Mouse (Mus musculus) CH12.LX (cell line): Measurements from ENCODE around the gene Aes. TPM values are rescaled to one million over a fixed set of nuclear protein-coding genes. Genes with fewer than 3 reads are reported as not detected.

Source experiments
- DNase-seq: peaks from one replicate; pipeline ENCODE4 v3.0.0-alpha.2; 2013; ENCODE audit errors: extremely low read depth
- H3K27ac ChIP-seq: 2 replicates; pipeline ENCODE4 v1.5.1; 2012; ENCODE audit warnings: low read depth, mild to moderate bottlenecking, control low read depth, moderate library complexity; ENCODE audit not compliant: insufficient read depth
- H3K27me3 ChIP-seq: replicated peaks from 2 replicates; pipeline ENCODE3; 2012; ENCODE audit warnings: inconsistent platforms
- H3K36me3 ChIP-seq, 2 experiments: replicated peaks in 1 of 2; 2 replicates each; pipeline versions ENCODE3 to v1.6.1; 2012; ENCODE audit warnings: inconsistent platforms in 1 of 2, low read length in 1 of 2, mild to moderate bottlenecking in 1 of 2, mixed read lengths in 1 of 2, moderate library complexity in 1 of 2; ENCODE audit not compliant: control insufficient read depth in 1 of 2, insufficient read depth in 1 of 2
- H3K4me1 ChIP-seq, 2 experiments: 2 replicates each; pipeline ENCODE4 v1.6.1; 2012; ENCODE audit warnings: inconsistent platforms in 1 of 2, moderate library complexity in 1 of 2; ENCODE audit not compliant: insufficient read depth in 2 of 2, control insufficient read depth in 1 of 2
- H3K4me2 ChIP-seq: 2 replicates; pipeline ENCODE4 v1.6.1; 2012; ENCODE audit warnings: low read depth, mild to moderate bottlenecking, control low read depth; ENCODE audit not compliant: poor library complexity, insufficient read depth, severe bottlenecking
- H3K4me3 ChIP-seq, 3 experiments: fragments of 150-350 bp in 1 of 3; sonication (generic) in 1 of 3; replicated peaks in 1 of 3; 2 replicates each; pipeline versions ENCODE3 to v1.5.1; 2011 to 2012; ENCODE audit warnings: low read depth in 2 of 3, low read length in 2 of 3, mild to moderate bottlenecking in 2 of 3, moderate library complexity in 2 of 3, control low read depth in 1 of 3, improper control_type of control experiment in 1 of 3, inconsistent platforms in 1 of 3, mixed read lengths in 1 of 3; ENCODE audit not compliant: poor library complexity in 1 of 3
- H3K79me2 ChIP-seq: replicated peaks from 2 replicates; pipeline ENCODE4 v1.6.1; 2012; ENCODE audit warnings: mild to moderate bottlenecking, moderate library complexity; ENCODE audit not compliant: control insufficient read depth, poor library complexity, insufficient read depth, severe bottlenecking; ENCODE audit errors: extremely low read depth
- H3K9ac ChIP-seq: 2 replicates; pipeline ENCODE4 v1.6.1; 2012; ENCODE audit warnings: low read depth, mild to moderate bottlenecking, control low read depth, moderate library complexity; ENCODE audit not compliant: insufficient read depth
- H3K9me3 ChIP-seq: replicated peaks from 2 replicates; pipeline ENCODE3; 2012; ENCODE audit warnings: low read length, inconsistent platforms, mixed read lengths
- CTCF ChIP-seq, 2 experiments: IDR thresholded peaks in 1 of 2; conservative IDR thresholded peaks in 1 of 2; 2 replicates each; pipeline ENCODE4 v1.5.1; 2011 to 2012; ENCODE audit warnings: low read depth in 2 of 2, low read length in 2 of 2, improper control_type of control experiment in 1 of 2, inconsistent platforms in 1 of 2, mild to moderate bottlenecking in 1 of 2, moderate library complexity in 1 of 2
- E2F4 ChIP-seq: IDR thresholded peaks from 2 replicates; pipeline ENCODE4 v1.6.1; 2011; ENCODE audit warnings: low read depth, low read length, improper control_type of control experiment; ENCODE audit not compliant: insufficient replicate concordance
- ELF1 ChIP-seq: IDR thresholded peaks from 2 replicates; pipeline ENCODE4 v1.6.1; 2014; ENCODE audit warnings: low read depth, mild to moderate bottlenecking, inconsistent platforms, low read length, improper control_type of control experiment
- GABPA ChIP-seq: IDR thresholded peaks from 2 replicates; pipeline ENCODE4 v1.6.1; 2012; ENCODE audit warnings: low read depth, low read length, improper control_type of control experiment, inconsistent platforms; ENCODE audit not compliant: insufficient replicate concordance
- IRF4 ChIP-seq: IDR thresholded peaks from 2 replicates; pipeline ENCODE4 v1.6.1; 2014; ENCODE audit warnings: low read depth, mild to moderate bottlenecking, inconsistent platforms, low read length, improper control_type of control experiment
- JUN ChIP-seq: IDR thresholded peaks from 2 replicates; pipeline ENCODE4 v1.6.1; 2011; ENCODE audit warnings: low read depth, mild to moderate bottlenecking, low read length, improper control_type of control experiment, moderate library complexity; ENCODE audit not compliant: insufficient read depth
- JUND ChIP-seq: conservative IDR thresholded peaks from 2 replicates; pipeline ENCODE4 v1.6.1; 2011; ENCODE audit warnings: low read depth, low read length, improper control_type of control experiment
- KAT2A ChIP-seq: IDR thresholded peaks from 2 replicates; pipeline ENCODE4 v1.6.1; 2012; ENCODE audit warnings: low read length, improper control_type of control experiment, inconsistent platforms; ENCODE audit not compliant: insufficient replicate concordance
- MAFK ChIP-seq: IDR thresholded peaks from 2 replicates; pipeline ENCODE4 v1.6.1; 2011; ENCODE audit warnings: low read length, improper control_type of control experiment; ENCODE audit not compliant: insufficient replicate concordance
- MAZ ChIP-seq: IDR thresholded peaks from 2 replicates; pipeline ENCODE4 v1.6.1; 2012; ENCODE audit warnings: low read depth, mild to moderate bottlenecking, inconsistent platforms, low read length, improper control_type of control experiment, moderate library complexity
- MEF2A ChIP-seq: IDR thresholded peaks from 2 replicates; pipeline ENCODE4 v1.6.1; 2014; ENCODE audit warnings: low read depth, mild to moderate bottlenecking, inconsistent platforms, low read length, improper control_type of control experiment, borderline replicate concordance
- MXI1 ChIP-seq: IDR thresholded peaks from 2 replicates; pipeline ENCODE4 v1.6.1; 2011; ENCODE audit warnings: mild to moderate bottlenecking, low read depth, low read length, improper control_type of control experiment
- MYC ChIP-seq: IDR thresholded peaks from 2 replicates; pipeline ENCODE4 v1.6.1; 2011; ENCODE audit warnings: low read depth, mild to moderate bottlenecking, improper control_type of control experiment, low read length
- NRF1 ChIP-seq: IDR thresholded peaks from 2 replicates; pipeline ENCODE4 v1.6.1; 2014; ENCODE audit warnings: low read depth, mild to moderate bottlenecking, inconsistent platforms, low read length, improper control_type of control experiment, moderate library complexity
- POLR2A ChIP-seq: IDR thresholded peaks from 2 replicates; pipeline ENCODE4 v1.6.1; 2011; ENCODE audit warnings: low read depth, mild to moderate bottlenecking, improper control_type of control experiment, low read length
- POLR2AphosphoS2 ChIP-seq: IDR thresholded peaks from 2 replicates; pipeline ENCODE4 v1.6.1; 2011; ENCODE audit warnings: low read depth, low read length, improper control_type of control experiment
- RAD21 ChIP-seq: IDR thresholded peaks from 2 replicates; pipeline ENCODE4 v1.6.1; 2011; ENCODE audit warnings: low read depth, mild to moderate bottlenecking, low read length, improper control_type of control experiment, moderate library complexity
- RCOR1 ChIP-seq: conservative IDR thresholded peaks from 2 replicates; pipeline ENCODE4 v1.6.1; 2012; ENCODE audit warnings: low read depth, mild to moderate bottlenecking, inconsistent platforms, low read length, improper control_type of control experiment
- SIN3A ChIP-seq: IDR thresholded peaks from 2 replicates; pipeline ENCODE4 v1.6.1; 2012; ENCODE audit warnings: low read length, improper control_type of control experiment, inconsistent platforms
- SMC3 ChIP-seq: IDR thresholded peaks from 2 replicates; pipeline ENCODE4 v1.6.1; 2011; ENCODE audit warnings: low read depth, low read length, improper control_type of control experiment
- TCF12 ChIP-seq: IDR thresholded peaks from 2 replicates; pipeline ENCODE4 v1.6.1; 2014; ENCODE audit warnings: low read depth, mild to moderate bottlenecking, inconsistent platforms, low read length, improper control_type of control experiment
- USF2 ChIP-seq: conservative IDR thresholded peaks from 2 replicates; pipeline ENCODE4 v1.6.1; 2011; ENCODE audit warnings: low read depth, low read length, improper control_type of control experiment
- ZC3H11A ChIP-seq: IDR thresholded peaks from 2 replicates; pipeline ENCODE4 v1.6.1; 2012; ENCODE audit warnings: low read depth, mild to moderate bottlenecking, inconsistent platforms, low read length, improper control_type of control experiment
- ZKSCAN1 ChIP-seq: IDR thresholded peaks from 2 replicates; pipeline ENCODE4 v1.6.1; 2012; ENCODE audit warnings: low read depth, inconsistent platforms, low read length, improper control_type of control experiment, borderline replicate concordance
- ZNF384 ChIP-seq: IDR thresholded peaks from 2 replicates; pipeline ENCODE4 v1.6.1; 2012; ENCODE audit warnings: low read depth, low read length, improper control_type of control experiment, inconsistent platforms
- dilution Hi-C: fragments of 300-500 bp; cut with MboI; formaldehyde crosslinking; loops from 2 replicates; pipeline ENCODE4 v1.14.3; 2020; ENCODE audit warnings: low sequenced_read_pairs; ENCODE audit not compliant: extremely low pct_unique_long_range_greater_than_20kb, extremely low pct_ligation_motif_present
- in situ Hi-C: fragments of 300-500 bp; cut with MboI; formaldehyde crosslinking; loops from 3 replicates; pipeline ENCODE4 v1.14.3; 2019; ENCODE audit warnings: low sequenced_read_pairs, low pct_ligation_motif_present, low pct_unique_long_range_greater_than_20kb, mixed read lengths
- polyA plus RNA-seq: library from polyadenylated mRNA; unstranded; fragments of >175 nt; gene quantifications from 2 replicates; pipeline ENCODE4 v1.2.1, GENCODE M21; 2012; ENCODE audit warnings: low read depth; ENCODE audit not compliant: insufficient read length
- total RNA-seq, 2 experiments: library from RNA; depleted of rRNA; stranded (reverse); fragments of 300-350 nt in 1 of 2; fragments of >200 nt in 1 of 2; gene quantifications; 2 replicates each; pipeline ENCODE4 v1.2.3; 2012 to 2014

Aes gene
- total and polyA plus RNA-seq, 3 experiments = 11.5 to 114 (median 25.1) TPM

DNA sequence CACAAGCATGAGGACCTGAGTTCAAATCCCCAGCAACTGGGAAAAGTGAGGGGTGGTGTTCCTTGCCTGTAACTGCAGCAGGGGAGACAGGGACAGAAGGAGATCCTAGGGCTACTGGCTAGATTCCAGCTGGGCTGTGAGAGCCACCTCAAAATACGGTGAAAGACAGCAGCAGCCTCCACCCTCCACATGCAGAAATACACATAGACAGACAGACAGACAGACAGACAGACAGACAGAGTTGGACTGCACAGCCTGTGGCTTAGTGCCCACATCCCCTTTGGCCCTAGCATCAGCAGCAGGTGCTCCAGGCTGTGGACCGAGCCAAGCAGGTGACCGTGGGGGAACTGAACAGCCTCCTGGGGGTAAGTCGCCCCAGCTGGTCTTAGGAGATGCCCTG, 20.7 kb downstream of the Aes start:
- in situ Hi-C loops (no loop called here), dilution Hi-C loops (no loop called here)
- no peak overlapping the region for H3K4me3 ChIP-seq
- no peak for DNase-seq
- no peak for TF ChIP-seq MXI1
- no peak for TF ChIP-seq MAFK
- TF ChIP-seq POLR2A = no peak
- no peak for TF ChIP-seq RAD21
- no peak for TF ChIP-seq SIN3A
- TF ChIP-seq E2F4 = no peak
- no peak for TF ChIP-seq MEF2A
- TF ChIP-seq SMC3 = no peak
- no peak for TF ChIP-seq TCF12
- no peak for TF ChIP-seq RCOR1
- no peak for TF ChIP-seq ZKSCAN1
- TF ChIP-seq USF2 = no peak
- no peak for TF ChIP-seq ELF1
- TF ChIP-seq ZNF384 = no peak
- no peak for TF ChIP-seq NRF1
- no peak for TF ChIP-seq ZC3H11A
- TF ChIP-seq MAZ = no peak
- TF ChIP-seq, all 38 proteins: peak for 0
- Histone ChIP-seq H3K4me2 (no peak overlapping the region), H3K36me3 (no peaks in the 10 kb centered on the region), H3K4me1 (peaks cover 0 to 2% of the 10 kb centered on the region in 2 experiments; a peak in 1 of 4 replicates), H3K9ac (no peak overlapping the region), H3K27me3 (peaks cover 100% of the 10 kb centered on the region), H3K79me2 (no peaks in the 10 kb centered on the region), H3K9me3 (peaks cover 4% of the 10 kb centered on the region), H3K27ac (no peak overlapping the region)

DNA sequence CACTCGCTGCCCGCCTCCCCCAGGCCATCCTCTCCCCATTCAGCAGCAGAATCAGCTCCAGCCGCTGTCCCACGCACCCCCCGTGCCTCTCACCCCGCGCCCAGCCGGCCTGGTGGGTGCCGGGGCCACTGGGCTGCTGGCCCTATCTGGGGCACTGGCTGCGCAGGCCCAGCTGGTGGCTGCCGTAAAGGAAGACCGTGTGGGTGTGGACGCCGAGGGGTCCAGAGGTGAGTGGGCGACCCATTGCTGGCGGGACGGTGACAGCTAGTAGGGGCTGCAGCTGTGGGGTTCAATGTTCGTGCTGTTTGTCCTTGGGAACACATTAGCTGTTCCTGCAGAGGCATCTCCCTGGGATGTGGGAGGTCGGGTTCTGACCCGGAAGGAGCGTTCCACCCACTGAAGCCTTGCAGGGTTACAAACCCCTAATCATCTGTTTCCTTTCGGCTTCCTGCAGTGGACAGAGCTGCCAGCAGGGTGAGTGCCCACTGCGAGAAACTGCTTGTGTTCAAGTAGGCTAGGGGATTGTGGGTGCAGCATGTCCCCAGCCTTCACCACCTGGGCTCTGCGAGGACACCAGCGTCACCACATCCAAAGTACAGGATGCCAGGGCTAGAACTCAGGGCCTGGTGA, 21.3 kb downstream of the Aes start:
- peaks cover 0 to under 1% of the 10 kb centered on the region in 2 experiments; a peak in 1 of 4 replicates for H3K4me1 ChIP-seq
- no peak overlapping the region for H3K27ac ChIP-seq
- dilution Hi-C loops = no loop called here
- no peak for DNase-seq
- no peak overlapping the region for H3K4me3 ChIP-seq
- TF ChIP-seq MAZ (no peak), IRF4 (no peak), GABPA (no peak), POLR2AphosphoS2 (no peak), MYC (no peak), KAT2A (no peak), CTCF (conservative IDR thresholded peaks at IDR 0.05 in 1 of 2, IDR thresholded peaks at IDR 0.05 in 1 of 2; ENCODE audit: low read depth in 2 of 2, low read length in 2 of 2) (no peak), MAFK (no peak), JUN (no peak), JUND (no peak)
- H3K4me2 ChIP-seq = no peak overlapping the region
- H3K79me2 ChIP-seq = no peaks in the 10 kb centered on the region
- no peaks in the 10 kb centered on the region for H3K36me3 ChIP-seq
- H3K27me3 ChIP-seq = peaks cover 100% of the 10 kb centered on the region
- no peak overlapping the region for H3K9ac ChIP-seq
- H3K9me3 ChIP-seq = peaks cover 4% of the 10 kb centered on the region
- in situ Hi-C loops = no loop called here
